Mouse (Mus musculus): ENCODE results near the gene Pls3.
"Not testable (repeated sequence)": the region's sequence is repeated elsewhere in the genome, so short reads cannot be mapped to it uniquely, and the experiment has no call there.

Gene Pls3

GRCm38 (mm10) chrX:75764794-75765328, 110.1 kb downstream of the Pls3 start:
- no peak for DNase-seq

- DNase-seq = peak; percentile 84
These were observed 110.7 kb downstream of the Pls3 start for GRCm38 (mm10) chrX:75764135-75764793.

- DNase-seq = not testable (repeated sequence)
These were observed 115.5 kb downstream of the Pls3 start for GRCm38 (mm10) chrX:75759461-75759860.

- DNase-seq = peak; percentile 9
These were observed 115.9 kb downstream of the Pls3 start for GRCm38 (mm10) chrX:75759036-75759435.

- not testable (repeated sequence) for DNase-seq
These were observed 117.0 kb downstream of the Pls3 start for GRCm38 (mm10) chrX:75757966-75758365.

GRCm38 (mm10) chrX:75754531-75754930, 120.5 kb downstream of the Pls3 start:
- not testable (repeated sequence) for DNase-seq

- not testable (repeated sequence) for DNase-seq
These were observed 124.8 kb downstream of the Pls3 start for GRCm38 (mm10) chrX:75750126-75750725.

GRCm38 (mm10) chrX:75749312-75749711, 125.7 kb downstream of the Pls3 start:
- peak; percentile 6 for DNase-seq

- not testable (repeated sequence) for DNase-seq
These were observed 130.5 kb downstream of the Pls3 start for GRCm38 (mm10) chrX:75744466-75744865.

GRCm38 (mm10) chrX:75739464-75739863, 135.5 kb downstream of the Pls3 start:
- DNase-seq = not testable (repeated sequence)

Data from embryo, embryonic 11 days (tissue).